Mouse (Mus musculus) heart, postnatal 0 days (tissue): ENCODE results near the gene Map6.

ENCODE experiments used
- CTCF ChIP-seq: IDR thresholded peaks from 2 replicates; pipeline ENCODE4 v1.5.1; 2016; ENCODE audit warnings: antibody characterized with exemption, control low read depth, low read depth
- EP300 ChIP-seq: IDR thresholded peaks from 2 replicates; pipeline ENCODE4 v1.6.1; 2016; ENCODE audit warnings: antibody characterized with exemption, low read depth

- no peak for TF ChIP-seq CTCF
- TF ChIP-seq EP300: no peak
Observed at GRCm38 (mm10) chr7:99268951-99269945, 2.0 kb downstream of the Map6 start.
